Mouse (Mus musculus) urinary bladder, postnatal 4 days (tissue): Measurements from ENCODE around the gene Hmgxb4.
A peak's percentile ranks its signal among the peaks of the same experiment; 100 is the strongest.

Source experiments
- DNase-seq, 2 experiments: peaks; one replicate each; pipeline ENCODE4 v3.0.0; 2021 to 2022; ENCODE audit warnings: low spot score in 2 of 2

Hmgxb4 gene

GRCm38 (mm10) chr8:75071627-75072346, 78.6 kb downstream of the Hmgxb4 start:
- peak; percentile 66 to 82 for DNase-seq

- DNase-seq, result no peak
These were observed 81.7 kb downstream of the Hmgxb4 start for GRCm38 (mm10) chr8:75074876-75075275.

- DNase-seq, result no peak
These were observed 85.1 kb downstream of the Hmgxb4 start for GRCm38 (mm10) chr8:75078215-75078614.

GRCm38 (mm10) chr8:75078851-75079250, 85.7 kb downstream of the Hmgxb4 start:
- DNase-seq, result no peak
